ENCODE assay signal across 26 mouse cellular contexts in the genomic region with DNA sequence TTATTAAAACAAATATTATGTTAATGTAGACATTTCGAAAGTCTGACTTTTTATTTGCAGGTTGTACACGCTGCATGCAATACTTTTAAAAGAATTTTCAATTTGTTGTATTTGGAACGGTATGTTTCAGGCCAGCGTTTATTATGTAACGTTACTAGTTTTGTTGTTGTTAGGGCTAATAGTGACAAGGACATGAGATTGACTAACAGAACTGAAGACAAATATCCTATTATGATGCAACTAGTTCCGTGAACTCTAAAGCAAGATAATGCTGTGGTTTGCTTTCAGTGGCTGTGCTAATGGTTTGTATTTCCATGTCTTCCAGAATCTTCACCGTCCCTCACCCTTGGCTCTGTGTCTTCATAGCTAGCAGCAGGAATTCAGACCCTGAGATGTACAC.
DNase-seq lines count a peak whose midpoint lies in the region; ATAC-seq and TF ChIP-seq lines count a peak whose summit lies in the region.
"Had no signal": no experiment of that assay in that cellular context is flagged by ENCODE, and none has a peak within 500 bp of the region (broad histone marks: within the 10 kb centered on the region; RNA-seq: fewer than 3 reads in every experiment).

No protein-coding gene starts in this region.

- H3K36me3 ChIP-seq in liver, adult 2 months (ENCODE audit: control insufficient read depth, insufficient read depth, low read length): no peaks in the 10 kb centered on the region
- H3K36me3 ChIP-seq in liver, embryonic 12.5 days: no peaks in the 10 kb centered on the region
- H3K36me3 ChIP-seq: embryonic facial prominence, embryonic 10.5 days; embryonic facial prominence, embryonic 12.5 days; forebrain, embryonic 10.5 days; forebrain, embryonic 12.5 days; G1E had no signal

- H3K4me3 ChIP-seq in liver, adult 2 months (ENCODE audit: insufficient read depth, low read depth, low read length): no peak overlapping the region
- no peak overlapping the region for H3K4me3 ChIP-seq in liver, embryonic 12.5 days
- H3K4me3 ChIP-seq: embryonic facial prominence, embryonic 10.5 days; embryonic facial prominence, embryonic 12.5 days; forebrain, embryonic 10.5 days; forebrain, embryonic 12.5 days had no signal

- no peak overlapping the region for H3K27ac ChIP-seq in liver, adult 2 months (replicated peaks; ENCODE audit: insufficient read depth, low read depth, low read length)
- H3K27ac ChIP-seq in liver, embryonic 12.5 days: no peak overlapping the region
- H3K27ac ChIP-seq: embryonic facial prominence, embryonic 10.5 days; embryonic facial prominence, embryonic 12.5 days; forebrain, embryonic 10.5 days; forebrain, embryonic 12.5 days had no signal

- H3K4me1 ChIP-seq in liver, adult 2 months (ENCODE audit: control insufficient read depth, insufficient read depth, low read length): peaks cover 3% of the 10 kb centered on the region; the same call in 1 of the 2 replicates
- no peaks in the 10 kb centered on the region for H3K4me1 ChIP-seq in liver, embryonic 12.5 days

- no peaks in the 10 kb centered on the region for H3K9me3 ChIP-seq in liver, embryonic 12.5 days (replicated peaks)
- H3K9me3 ChIP-seq: embryonic facial prominence, embryonic 10.5 days; embryonic facial prominence, embryonic 12.5 days; forebrain, embryonic 10.5 days; forebrain, embryonic 12.5 days had no signal

- peaks cover 4% of the 10 kb centered on the region for H3K27me3 ChIP-seq in liver, adult 2 months (ENCODE audit: control insufficient read depth, insufficient read depth, low read length)
- H3K27me3 ChIP-seq in liver, embryonic 12.5 days (replicated peaks): no peaks in the 10 kb centered on the region
- H3K27me3 ChIP-seq: CH12.LX; embryonic facial prominence, embryonic 12.5 days; forebrain, embryonic 12.5 days; Patski had no signal

- DNase-seq in liver, adult 2 months (ENCODE audit: extremely low read depth, low read depth, low spot score): peak; percentile 72
- DNase-seq in lung, postnatal 25 days (ENCODE audit: low spot score): peak; percentile 14
- DNase-seq in lung, postnatal 14 days: no peak
- no peak for DNase-seq in left cerebral cortex, postnatal 10 days (ENCODE audit: extremely low spot score in 1 of 2, low spot score in 2 of 2)
- DNase-seq: adrenal gland, adult 2 months; adrenal gland, postnatal 10 days; adrenal gland, postnatal 25 days; B cell, adult 2 months; cerebellum, adult 11 months; cerebellum, adult 18-20 months; cerebellum, adult 8-10 months; cerebellum, adult 9-11 months; cerebellum, postnatal 14 days; cerebellum, postnatal 36 days had no signal

- intact Hi-C loops in left cerebral cortex, postnatal 10 days (cut with DNase I): loop anchor here (10.0 kb wide), 1 partner anchor 480 kb away; no protein-coding TSS in a partner anchor

- no peak for ATAC-seq in liver, embryonic 12.5 days
- ATAC-seq: activated CD4-positive, CD25-positive, alpha-beta regulatory T cell, adult 4 months; CD4-positive, CD25-positive, alpha-beta regulatory T cell, adult 4 months; forebrain, embryonic 14.5 days; forebrain, embryonic 16.5 days; Patski had no signal

- H3K9ac ChIP-seq in liver, adult 2 months (ENCODE audit: low read depth, low read length): no peak overlapping the region
- H3K9ac ChIP-seq in liver, embryonic 12.5 days: no peak overlapping the region
- H3K9ac ChIP-seq: embryonic facial prominence, embryonic 12.5 days; forebrain, embryonic 12.5 days had no signal

- no peak overlapping the region for H3K4me2 ChIP-seq in liver, embryonic 12.5 days
- H3K4me2 ChIP-seq: embryonic facial prominence, embryonic 12.5 days; forebrain, embryonic 12.5 days had no signal

- TF ChIP-seq POLR2A in liver, adult 2 months (IDR thresholded peaks at IDR 0.05; ENCODE audit: extremely low read depth, insufficient read depth, low read length): no peak

- 24% methylated on average over 7 of the region's 7 CpGs for WGBS in liver, adult 2 months
- 68% methylated on average over 7 of the region's 7 CpGs for WGBS in liver, embryonic 12.5 days (ENCODE audit: insufficient replicate concordance)

- no peak for TF ChIP-seq CTCF in liver, adult 2 months (IDR thresholded peaks at IDR 0.05; ENCODE audit: low read depth, low read length)

- H3K79me2 ChIP-seq in liver, adult 2 months (ENCODE audit: control insufficient read depth, insufficient read depth, low read length): no peaks in the 10 kb centered on the region

Comparison
In these comparisons a context has a peak if more than half of its experiments do, and no peak if none do; other contexts are left out.
1. DNase-seq: peak in liver, adult 2 months (single experiment) and lung, postnatal 25 days (single experiment); none in lung, postnatal 14 days (single experiment) and left cerebral cortex, postnatal 10 days (0 of 2).